Mouse (Mus musculus) gastrocnemius, adult 18-20 months (tissue): ENCODE measurements around the gene Gm10160. TPM values are rescaled to one million over a fixed set of nuclear protein-coding genes. Genes with fewer than 3 reads are reported as not detected.
A peak's percentile ranks its signal among the peaks of the same experiment; 100 is the strongest.

Experiments used
- DNase-seq: peaks from one replicate; pipeline ENCODE4 v3.0.0; 2021; ENCODE audit warnings: low spot score
- long read RNA-seq, 2 experiments: library from polyadenylated mRNA; stranded (forward); transcript quantifications; one replicate each; pipeline ENCODE4 v2.0.0; 2021
- total RNA-seq, 2 experiments: library from RNA; stranded (reverse); gene quantifications; 2 replicates each; pipeline ENCODE4 v1.2.3; 2021

Gm10160 gene
- total RNA-seq = not detected
- long read RNA-seq, experiment 1 = 0 reads
- long read RNA-seq, experiment 2 = 0 reads

- DNase-seq = no peak
Measured at GRCm38 (mm10) chr7:81855694-81856093, at the start of gene Gm10160. TSS of gene Gm10160 (minus strand) at chr7:81855794.

GRCm38 (mm10) chr7:81904926-81905325 is 49.3 kb upstream of the Gm10160 start:
- no peak for DNase-seq

- no peak for DNase-seq
Measured at GRCm38 (mm10) chr7:81904094-81904493, 48.5 kb upstream of the Gm10160 start.

GRCm38 (mm10) chr7:81899361-81899760 is 43.8 kb upstream of the Gm10160 start:
- no peak for DNase-seq

- no peak for DNase-seq
Measured at GRCm38 (mm10) chr7:81885128-81885527, 29.5 kb upstream of the Gm10160 start.

- DNase-seq = no peak
Measured at GRCm38 (mm10) chr7:81881600-81881999, 26.0 kb upstream of the Gm10160 start.

GRCm38 (mm10) chr7:81880797-81881196 is 25.2 kb upstream of the Gm10160 start:
- no peak for DNase-seq

GRCm38 (mm10) chr7:81880286-81880685 is 24.7 kb upstream of the Gm10160 start:
- no peak for DNase-seq

GRCm38 (mm10) chr7:81875372-81875771 is 19.8 kb upstream of the Gm10160 start:
- DNase-seq = no peak

GRCm38 (mm10) chr7:81874636-81875035 is 19.0 kb upstream of the Gm10160 start:
- no peak for DNase-seq

- DNase-seq = no peak
Measured at GRCm38 (mm10) chr7:81873807-81874206, 18.2 kb upstream of the Gm10160 start.

- DNase-seq = no peak
Measured at GRCm38 (mm10) chr7:81872493-81873013, 17.0 kb upstream of the Gm10160 start.

GRCm38 (mm10) chr7:81868158-81868557 is 12.6 kb upstream of the Gm10160 start:
- DNase-seq = peak; percentile 56

- no peak for DNase-seq
Measured at GRCm38 (mm10) chr7:81867231-81867930, 11.8 kb upstream of the Gm10160 start.

GRCm38 (mm10) chr7:81865937-81866336 is 10.3 kb upstream of the Gm10160 start:
- no peak for DNase-seq

- DNase-seq = no peak
Measured at GRCm38 (mm10) chr7:81864552-81864951, 9.0 kb upstream of the Gm10160 start.

GRCm38 (mm10) chr7:81862587-81863583 is 7.3 kb upstream of the Gm10160 start:
- DNase-seq = peak; percentile 32

GRCm38 (mm10) chr7:81861921-81862320 is 6.3 kb upstream of the Gm10160 start:
- no peak for DNase-seq

GRCm38 (mm10) chr7:81861461-81861860 is 5.9 kb upstream of the Gm10160 start:
- no peak for DNase-seq

- no peak for DNase-seq
Measured at GRCm38 (mm10) chr7:81860996-81861395, 5.4 kb upstream of the Gm10160 start.

- no peak for DNase-seq
Measured at GRCm38 (mm10) chr7:81860071-81860470, 4.5 kb upstream of the Gm10160 start.
